Mouse (Mus musculus) hindbrain, embryonic 13.5 days (tissue): ENCODE data around the gene Eri3. TPM values are rescaled to one million over a fixed set of nuclear protein-coding genes. Genes with fewer than 3 reads are reported as not detected.

ENCODE experiments used
- ATAC-seq: fragments of 200-750 bp; cut with Nextera tagmentation; 2 replicates; pipeline ENCODE4 v1.8.0; 2017; ENCODE audit warnings: moderate TSS enrichment; ENCODE audit not compliant: low FRiP score
- H3K27ac ChIP-seq: fragments of 300-500 bp; sonication (generic); 2 replicates; pipeline ENCODE4 v1.5.1; 2015; ENCODE audit warnings: inconsistent platforms, mild to moderate bottlenecking, moderate library complexity
- H3K27me3 ChIP-seq: fragments of 300-500 bp; sonication (generic); 2 replicates; pipeline ENCODE4 v1.6.1; 2015; ENCODE audit warnings: mild to moderate bottlenecking, inconsistent platforms
- H3K36me3 ChIP-seq: fragments of 300-500 bp; sonication (generic); 2 replicates; pipeline ENCODE4 v1.6.1; 2015; ENCODE audit warnings: mild to moderate bottlenecking, inconsistent platforms
- H3K4me1 ChIP-seq: fragments of 300-500 bp; sonication (generic); replicated peaks from 2 replicates; pipeline ENCODE4 v1.6.1; 2015; ENCODE audit warnings: inconsistent platforms
- H3K4me2 ChIP-seq: fragments of 300-500 bp; sonication (generic); 2 replicates; pipeline ENCODE4 v1.6.1; 2015; ENCODE audit warnings: inconsistent platforms, mild to moderate bottlenecking, moderate library complexity
- H3K4me3 ChIP-seq: fragments of 300-500 bp; sonication (generic); 2 replicates; pipeline ENCODE4 v1.5.1; 2015; ENCODE audit warnings: mild to moderate bottlenecking, inconsistent platforms
- H3K9ac ChIP-seq: fragments of 300-500 bp; sonication (generic); 2 replicates; pipeline ENCODE4 v1.6.1; 2015; ENCODE audit warnings: mild to moderate bottlenecking, inconsistent platforms
- H3K9me3 ChIP-seq: fragments of 300-500 bp; sonication (generic); 2 replicates; pipeline ENCODE4 v1.6.1; 2016; ENCODE audit warnings: inconsistent platforms
- WGBS: fragments of 180-500 bp; shearing (Covaris S2); methylation state at CpG from one replicate; pipeline ENCODE4 v1.1.7; 2015; 5-methylcytosine and 5-hydroxymethylcytosine counted together
- microRNA-seq: library from miRNA; unstranded; fragments of <30 nt; microRNA quantifications from one replicate; pipeline ENCODE4, GENCODE M21; 2016
- polyA plus RNA-seq: library from polyadenylated mRNA; unstranded; fragments of >200 nt; fragmentation: Nextera tagmentation; extraction: Ambion mirVana; gene quantifications from 2 replicates; pipeline ENCODE4 v1.2.1, GENCODE M21; 2015

Gene Eri3
- polyA plus RNA-seq, 1 experiment from 2014 or later: 214 TPM

GRCm38 (mm10) chr4:117713303-117714098 lies 163.3 kb downstream of the Eri3 start:
- 87% methylated on average over 6 of the region's 6 CpGs for WGBS
- ATAC-seq: no peak

More at GRCm38 (mm10) chr4:117713303-117714098, 163.3 kb downstream of the Eri3 start:
- no peaks in the 10 kb centered on the region for H3K36me3 ChIP-seq
- no peaks in the 10 kb centered on the region for H3K4me1 ChIP-seq
- no peak overlapping the region for H3K4me3 ChIP-seq
- no peak overlapping the region for H3K9ac ChIP-seq
- no peak overlapping the region for H3K27ac ChIP-seq
- H3K9me3 ChIP-seq: no peaks in the 10 kb centered on the region
- no peaks in the 10 kb centered on the region for H3K27me3 ChIP-seq
- no peak overlapping the region for H3K4me2 ChIP-seq

Small RNAs within 50 kb of the gene (microRNA-seq; reads per million reads assigned to microRNA genes)
- not detected for gene Gm25559

Other genes starting within 250 kb of the Eri3 start
- 102 and 106 TPM in 2 replicates for gene Rnf220, start 53.3 kb upstream of the Eri3 start, polyA plus RNA-seq
- 74.9 and 76.6 TPM in 2 replicates for gene Dmap1, start 131.9 kb downstream of the Eri3 start, polyA plus RNA-seq
- gene Gm12845, start 174.0 kb downstream of the Eri3 start, polyA plus RNA-seq: not detected in 2 replicates
- gene Klf17, start 215.3 kb downstream of the Eri3 start, polyA plus RNA-seq: 0.12 TPM in 1 of 2 replicates, not detected in the other